Mouse (Mus musculus): ENCODE measurements around the gene Hbq1a. TPM values are rescaled to one million over a fixed set of nuclear protein-coding genes. Genes with fewer than 3 reads are reported as not detected.

Hbq1a gene
- polyA plus RNA-seq, 1 experiment: 1.1 TPM

- Histone ChIP-seq H3K4me3 (replicated peaks; ENCODE audit: insufficient read depth, low read depth, low read length) (peak overlapping the region; percentile 71), H3K27me3 (ENCODE audit: control insufficient read depth, insufficient read depth, low read length) (no peaks in the 10 kb centered on the region), H3K27ac (ENCODE audit: insufficient read depth, low read length) (no peak overlapping the region), H3K4me1 (ENCODE audit: control insufficient read depth, insufficient read depth, low read length) (0 out of 2 replicates have a peak, but pooled peaks cover 3% of the 10 kb centered on the region)
- no peak for DNase-seq
- no peak for TF ChIP-seq CTCF (IDR thresholded peaks at IDR 0.05; ENCODE audit: borderline replicate concordance, insufficient read depth, low read depth, low read length)
- no peak for TF ChIP-seq POLR2A (IDR thresholded peaks at IDR 0.05; ENCODE audit: borderline replicate concordance, insufficient read depth, low read length)
- WGBS: 61% methylated on average over 9 of the region's 9 CpGs
Observed at GRCm38 (mm10) chr11:32348433-32349283, 48.8 kb downstream of the Hbq1a start.

- Histone ChIP-seq H3K27me3 (ENCODE audit: control insufficient read depth, insufficient read depth, low read length) (no peaks in the 10 kb centered on the region), H3K4me3 (replicated peaks; ENCODE audit: insufficient read depth, low read depth, low read length) (no peak overlapping the region), H3K27ac (ENCODE audit: insufficient read depth, low read length) (no peak overlapping the region), H3K4me1 (ENCODE audit: control insufficient read depth, insufficient read depth, low read length) (0 out of 2 replicates have a peak, but pooled peaks cover 3% of the 10 kb centered on the region)
- WGBS: 80% methylated on average over 13 of the region's 13 CpGs
- DNase-seq: no peak
- TF ChIP-seq POLR2A (IDR thresholded peaks at IDR 0.05; ENCODE audit: borderline replicate concordance, insufficient read depth, low read length) (no peak), CTCF (IDR thresholded peaks at IDR 0.05; ENCODE audit: borderline replicate concordance, insufficient read depth, low read depth, low read length) (no peak)
Observed at GRCm38 (mm10) chr11:32349284-32349953, 49.5 kb downstream of the Hbq1a start.

Other genes with a start within 250 kb of the Hbq1a start
- not detected in 2 replicates for gene Il9r, start 99.8 kb upstream of the Hbq1a start, polyA plus RNA-seq (2012; rRNA removed)
- gene Snrnp25, start 94.7 kb upstream of the Hbq1a start, polyA plus RNA-seq (2012; rRNA removed): 48.2 and 51.5 TPM in 2 replicates
- 31.3 and 32.1 TPM in 2 replicates for gene Rhbdf1, start 77.8 kb upstream of the Hbq1a start, polyA plus RNA-seq (2012; rRNA removed)
- gene Mpg, start 73.6 kb upstream of the Hbq1a start, polyA plus RNA-seq (2012; rRNA removed): 14.8 and 15.2 TPM in 2 replicates
- 81.0 and 86.9 TPM in 2 replicates for gene Nprl3, start 32.4 kb upstream of the Hbq1a start, polyA plus RNA-seq (2012; rRNA removed)
- 0.19 and 0.38 TPM in 2 replicates for gene Hba-x, start 23.7 kb upstream of the Hbq1a start, polyA plus RNA-seq (2012; rRNA removed)
- gene Hba-a1, start 16.6 kb upstream of the Hbq1a start, polyA plus RNA-seq (2012; rRNA removed): 188 and 435 TPM in 2 replicates
- 1.0 and 1.8 TPM in 2 replicates for gene Hbq1b, start 13.1 kb upstream of the Hbq1a start, polyA plus RNA-seq (2012; rRNA removed)
- gene Hba-a2, start 3.6 kb upstream of the Hbq1a start, polyA plus RNA-seq (2012; rRNA removed): 435 and 992 TPM in 2 replicates
- 9.1 TPM in 2 replicates for gene Sh3pxd2b, start 47.8 kb downstream of the Hbq1a start, polyA plus RNA-seq (2012; rRNA removed)
- 26.4 and 31.8 TPM in 2 replicates for gene Ubtd2, start 155.3 kb downstream of the Hbq1a start, polyA plus RNA-seq (2012; rRNA removed)
- gene Efcab9, start 232.0 kb downstream of the Hbq1a start, polyA plus RNA-seq (2012; rRNA removed): 0.97 and 1.4 TPM in 2 replicates
- gene Stk10, start 233.2 kb downstream of the Hbq1a start, polyA plus RNA-seq (2012; rRNA removed): 19.6 and 21.6 TPM in 2 replicates

All from cerebellum, adult 2 months (tissue).